Mouse (Mus musculus) liver, embryonic 14.5 days (tissue): Measurements from ENCODE around the gene Ppif. TPM values are rescaled to one million over a fixed set of nuclear protein-coding genes. Genes with fewer than 3 reads are reported as not detected.

Experiments
- ATAC-seq: fragments of 200-750 bp; cut with Nextera tagmentation; 2 replicates; pipeline ENCODE4 v1.8.0; 2017; ENCODE audit warnings: moderate number of reproducible peaks, mild to moderate bottlenecking, moderate library complexity; ENCODE audit not compliant: insufficient read depth
- DNase-seq, 3 experiments: peaks; one replicate each; pipeline ENCODE4 v3.0.0-alpha.2; 2012 to 2013; ENCODE audit warnings: low read depth in 3 of 3, low spot score in 3 of 3
- H3K27ac ChIP-seq: fragments of 300-500 bp; sonication (generic); 2 replicates; pipeline ENCODE4 v1.5.1; 2014; ENCODE audit warnings: moderate library complexity, mild to moderate bottlenecking, control low read depth, inconsistent platforms
- H3K27me3 ChIP-seq: fragments of 300-500 bp; sonication (generic); 2 replicates; pipeline ENCODE4 v1.6.1; 2014; ENCODE audit warnings: mild to moderate bottlenecking, low read length, moderate library complexity; ENCODE audit not compliant: control insufficient read depth, insufficient read depth
- H3K36me3 ChIP-seq: fragments of 300-500 bp; sonication (generic); replicated peaks from 2 replicates; pipeline ENCODE4 v1.6.1; 2014; ENCODE audit warnings: low read depth; ENCODE audit not compliant: control insufficient read depth, insufficient read depth
- H3K4me1 ChIP-seq, 2 experiments: fragments of 200-500 bp in 1 of 2; fragments of 300-500 bp in 1 of 2; sonication (generic) in 1 of 2; replicated peaks; 2 replicates each; pipeline ENCODE4 v1.6.1; 2012 to 2014; ENCODE audit warnings: antibody characterized with exemption in 1 of 2, inconsistent platforms in 1 of 2, low read length in 1 of 2; ENCODE audit not compliant: control insufficient read depth in 2 of 2, insufficient read depth in 2 of 2
- H3K4me2 ChIP-seq: fragments of 300-500 bp; sonication (generic); 2 replicates; pipeline ENCODE4 v1.6.1; 2014; ENCODE audit warnings: low read depth, mild to moderate bottlenecking, control low read depth, moderate library complexity
- H3K4me3 ChIP-seq, 2 experiments: fragments of 200-500 bp in 1 of 2; fragments of 300-500 bp in 1 of 2; sonication (generic) in 1 of 2; 2 replicates each; pipeline ENCODE4 v1.5.1; 2012 to 2014; ENCODE audit warnings: low read depth in 2 of 2, low read length in 2 of 2, mild to moderate bottlenecking in 2 of 2, control low read depth in 1 of 2, inconsistent platforms in 1 of 2, moderate library complexity in 1 of 2; ENCODE audit not compliant: insufficient read depth in 1 of 2
- H3K9ac ChIP-seq: fragments of 300-500 bp; sonication (generic); replicated peaks from 2 replicates; pipeline ENCODE4 v1.6.1; 2014; ENCODE audit warnings: mild to moderate bottlenecking, control low read depth, moderate library complexity
- H3K9me3 ChIP-seq: fragments of 300-500 bp; sonication (generic); 2 replicates; pipeline ENCODE4 v1.6.1; 2016; ENCODE audit warnings: low read length, mixed read lengths; ENCODE audit not compliant: control insufficient read depth
- CTCF ChIP-seq: IDR thresholded peaks from 2 replicates; pipeline ENCODE4 v1.5.1; 2016; ENCODE audit warnings: antibody characterized with exemption, low read depth, control low read depth
- EP300 ChIP-seq: IDR thresholded peaks from 2 replicates; pipeline ENCODE4 v1.6.1; 2016; ENCODE audit warnings: antibody characterized with exemption, low read depth
- WGBS: fragments of 180-500 bp; shearing (Covaris S2); extraction: QIAGEN DNeasy Blood & Tissue Kit; methylation state at CpG from one replicate; pipeline ENCODE4 v1.1.7; 2014; ENCODE audit not compliant: insufficient replicate concordance; 5-methylcytosine and 5-hydroxymethylcytosine counted together
- polyA plus RNA-seq, 2 experiments: library from polyadenylated mRNA; depleted of rRNA in 1 of 2; stranded (reverse) in 1 of 2; unstranded in 1 of 2; fragments of >200 nt; fragmentation: Nextera tagmentation in 1 of 2; extraction: Ambion mirVana in 1 of 2; gene quantifications; 2 replicates each; pipeline versions ENCODE4 v1.2.1 to v1.2.3; 2012 to 2014

Ppif gene
- polyA plus RNA-seq, 2 experiments, result 28.8 to 44.2 TPM

- Histone ChIP-seq H3K4me2 (no peak overlapping the region), H3K27me3 (no peaks in the 10 kb centered on the region), H3K27ac (no peak overlapping the region), H3K9me3 (no peaks in the 10 kb centered on the region), H3K36me3 (no peaks in the 10 kb centered on the region), H3K4me3 (no peak overlapping the region), H3K4me1 (peaks cover 0 to 11% of the 10 kb centered on the region in 2 experiments; a peak in 2 of 4 replicates), H3K9ac (no peak overlapping the region)
- WGBS, result 52% methylated on average over 3 of the region's 3 CpGs
- ATAC-seq (no peak), DNase-seq (no peak)
- no peak for TF ChIP-seq EP300
- TF ChIP-seq CTCF, result no peak
Observed at GRCm38 (mm10) chr14:25741211-25741610, 47.3 kb downstream of the Ppif start.

- Histone ChIP-seq H3K9ac (no peak overlapping the region), H3K4me2 (no peak overlapping the region), H3K4me3 (no peak overlapping the region), H3K9me3 (no peaks in the 10 kb centered on the region), H3K27me3 (no peaks in the 10 kb centered on the region), H3K36me3 (no peaks in the 10 kb centered on the region), H3K27ac (no peak overlapping the region), H3K4me1 (peaks cover 0 to 9% of the 10 kb centered on the region in 2 experiments; a peak in 2 of 4 replicates)
- WGBS, result 42% methylated on average over 5 of the region's 5 CpGs
- TF ChIP-seq CTCF (no peak), EP300 (no peak)
- DNase-seq (no peak), ATAC-seq (no peak)
Observed at GRCm38 (mm10) chr14:25741840-25742367, 48.0 kb downstream of the Ppif start.

- Histone ChIP-seq H3K4me3 (no peak overlapping the region), H3K9ac (no peak overlapping the region), H3K27me3 (no peaks in the 10 kb centered on the region), H3K27ac (no peak overlapping the region), H3K36me3 (no peaks in the 10 kb centered on the region), H3K9me3 (no peaks in the 10 kb centered on the region), H3K4me2 (no peak overlapping the region), H3K4me1 (peaks cover 0 to 9% of the 10 kb centered on the region in 2 experiments; a peak in 2 of 4 replicates)
- 70% methylated on average over 5 of the region's 5 CpGs for WGBS
- ATAC-seq (no peak), DNase-seq (no peak)
- TF ChIP-seq CTCF, result no peak
- no peak for TF ChIP-seq EP300
Observed at GRCm38 (mm10) chr14:25742943-25743342, 49.0 kb downstream of the Ppif start.

- no peak overlapping the region for H3K27ac ChIP-seq
- ATAC-seq, result peak; percentile 66
- peak; percentile 41 for TF ChIP-seq CTCF
- 0 out of 2 replicates have a peak, but pooled peaks have one; percentile 18 for TF ChIP-seq EP300
- peaks cover 0 to 9% of the 10 kb centered on the region in 2 experiments; a peak in 2 of 4 replicates for H3K4me1 ChIP-seq
- H3K9ac ChIP-seq, result no peak overlapping the region
- no peak overlapping the region for H3K4me2 ChIP-seq
- DNase-seq, result no peak
- 22% methylated on average over 11 of the region's 11 CpGs for WGBS
- no peak overlapping the region for H3K4me3 ChIP-seq
- no peaks in the 10 kb centered on the region for H3K9me3 ChIP-seq
- H3K36me3 ChIP-seq, result no peaks in the 10 kb centered on the region
- no peaks in the 10 kb centered on the region for H3K27me3 ChIP-seq
Observed at GRCm38 (mm10) chr14:25745365-25746184, 51.6 kb downstream of the Ppif start.

- no peaks in the 10 kb centered on the region for H3K36me3 ChIP-seq
- H3K4me1 ChIP-seq, result peaks cover 0 to 9% of the 10 kb centered on the region in 2 experiments; a peak in 2 of 4 replicates
- DNase-seq, result no peak
- H3K9ac ChIP-seq, result no peak overlapping the region
- H3K4me3 ChIP-seq, result no peak overlapping the region
- no peaks in the 10 kb centered on the region for H3K27me3 ChIP-seq
- no peaks in the 10 kb centered on the region for H3K9me3 ChIP-seq
- H3K4me2 ChIP-seq, result no peak overlapping the region
- 79% methylated on average over 6 of the region's 6 CpGs for WGBS
- TF ChIP-seq EP300, result no peak
- no peak for TF ChIP-seq CTCF
- ATAC-seq, result no peak
- no peak overlapping the region for H3K27ac ChIP-seq
Observed at GRCm38 (mm10) chr14:25746371-25746770, 52.4 kb downstream of the Ppif start.
